Mouse (Mus musculus): ENCODE data around the gene Efhb.

GRCm38 (mm10) chr17:53387581-53388473 lies 75.3 kb downstream of the Efhb start:
- TF ChIP-seq CTCF (IDR thresholded peaks at IDR 0.05; ENCODE audit: borderline replicate concordance, insufficient read depth, low read depth, low read length): peak; percentile 10; the same call in 1 of the 2 replicates
- TF ChIP-seq POLR2A (IDR thresholded peaks at IDR 0.05; ENCODE audit: borderline replicate concordance, insufficient read depth, low read length): no peak
